Mouse (Mus musculus) hindbrain, postnatal 0 days (tissue): ENCODE results near the gene Slc38a11. TPM values are rescaled to one million over a fixed set of nuclear protein-coding genes. Genes with fewer than 3 reads are reported as not detected.
A peak's percentile ranks its signal among the peaks of the same experiment; 100 is the strongest.

Source experiments
- ATAC-seq: fragments of 200-750 bp; cut with Nextera tagmentation; 2 replicates; pipeline ENCODE4 v1.8.0; 2017; ENCODE audit warnings: mild to moderate bottlenecking, moderate TSS enrichment, moderate library complexity
- DNase-seq: peaks from one replicate; pipeline ENCODE4 v3.0.0-alpha.2; 2015; ENCODE audit warnings: low spot score
- H3K27ac ChIP-seq: fragments of 300-500 bp; sonication (generic); 2 replicates; pipeline ENCODE4 v1.5.1; 2014; ENCODE audit warnings: mild to moderate bottlenecking
- H3K27me3 ChIP-seq: fragments of 300-500 bp; sonication (generic); 2 replicates; pipeline ENCODE4 v1.6.1; 2014; ENCODE audit warnings: low read length, mixed read lengths; ENCODE audit not compliant: insufficient read depth
- H3K36me3 ChIP-seq: fragments of 300-500 bp; sonication (generic); 2 replicates; pipeline ENCODE4 v1.6.1; 2014; ENCODE audit warnings: low read length, mixed read lengths; ENCODE audit not compliant: insufficient read depth
- H3K4me1 ChIP-seq: fragments of 300-500 bp; sonication (generic); 2 replicates; pipeline ENCODE4 v1.6.1; 2014; ENCODE audit warnings: antibody characterized with exemption, low read length, mixed read lengths; ENCODE audit not compliant: insufficient read depth
- H3K4me2 ChIP-seq: fragments of 300-500 bp; sonication (generic); 2 replicates; pipeline ENCODE4 v1.6.1; 2014; ENCODE audit warnings: low read depth, mild to moderate bottlenecking, low read length, moderate library complexity, mixed read lengths
- H3K4me3 ChIP-seq: fragments of 300-500 bp; sonication (generic); 2 replicates; pipeline ENCODE4 v1.5.1; 2014; ENCODE audit warnings: low read length
- H3K9ac ChIP-seq: fragments of 300-500 bp; sonication (generic); replicated peaks from 2 replicates; pipeline ENCODE4 v1.6.1; 2014; ENCODE audit warnings: mild to moderate bottlenecking, low read length, moderate library complexity, mixed read lengths
- H3K9me3 ChIP-seq: fragments of 300-500 bp; sonication (generic); 2 replicates; pipeline ENCODE4 v1.6.1; 2016; ENCODE audit warnings: low read length, mixed read lengths
- CTCF ChIP-seq: IDR thresholded peaks from 2 replicates; pipeline ENCODE4 v1.5.1; 2016; ENCODE audit warnings: antibody characterized with exemption, control low read depth, low read depth
- WGBS: fragments of 180-500 bp; shearing (Covaris S2); extraction: QIAGEN DNeasy Blood & Tissue Kit; methylation state at CpG from one replicate; pipeline ENCODE4 v1.1.7; 2014; 5-methylcytosine and 5-hydroxymethylcytosine counted together
- polyA plus RNA-seq: library from polyadenylated mRNA; unstranded; fragments of >200 nt; fragmentation: Nextera tagmentation; extraction: Ambion mirVana; gene quantifications from 2 replicates; pipeline ENCODE4 v1.2.1, GENCODE M21; 2015
- total RNA-seq: library from RNA; depleted of rRNA; stranded (reverse); fragments of >200 nt; gene quantifications from 2 replicates; pipeline ENCODE4 v1.2.3, GENCODE M21; 2014

Slc38a11 gene
- total and polyA plus RNA-seq, 2 experiments from 2014 or later, result 1.5 to 4.1 TPM

DNA sequence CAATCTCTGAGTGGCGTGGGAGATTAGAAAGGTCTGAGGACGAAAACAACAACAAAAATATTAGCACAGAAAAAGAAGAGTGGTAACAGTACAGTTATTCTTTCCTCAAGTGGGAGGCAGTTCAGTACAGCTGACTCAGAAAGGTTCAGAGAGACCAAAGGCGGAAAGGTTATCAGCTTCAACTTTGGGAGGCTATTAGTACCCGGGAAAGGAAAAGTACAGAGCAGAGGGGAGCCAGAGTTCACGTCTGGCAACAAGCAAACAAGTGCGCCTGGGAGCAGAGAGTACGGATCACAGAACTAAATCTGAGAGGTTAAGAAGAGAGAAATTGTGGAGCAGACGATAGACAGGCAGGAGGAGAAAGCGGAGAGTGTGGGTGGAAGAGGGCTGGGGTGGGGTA lies 29.7 kb downstream of the Slc38a11 start:
- Histone ChIP-seq H3K4me1 (no peaks in the 10 kb centered on the region), H3K36me3 (no peaks in the 10 kb centered on the region), H3K9ac (no peak overlapping the region), H3K27ac (no peak overlapping the region), H3K9me3 (no peaks in the 10 kb centered on the region), H3K27me3 (no peaks in the 10 kb centered on the region), H3K4me3 (no peak overlapping the region), H3K4me2 (no peak overlapping the region)
- ATAC-seq, result no peak
- no peak for TF ChIP-seq CTCF
- WGBS, result 86% methylated on average over 9 of the region's 9 CpGs
- DNase-seq, result no peak

DNA sequence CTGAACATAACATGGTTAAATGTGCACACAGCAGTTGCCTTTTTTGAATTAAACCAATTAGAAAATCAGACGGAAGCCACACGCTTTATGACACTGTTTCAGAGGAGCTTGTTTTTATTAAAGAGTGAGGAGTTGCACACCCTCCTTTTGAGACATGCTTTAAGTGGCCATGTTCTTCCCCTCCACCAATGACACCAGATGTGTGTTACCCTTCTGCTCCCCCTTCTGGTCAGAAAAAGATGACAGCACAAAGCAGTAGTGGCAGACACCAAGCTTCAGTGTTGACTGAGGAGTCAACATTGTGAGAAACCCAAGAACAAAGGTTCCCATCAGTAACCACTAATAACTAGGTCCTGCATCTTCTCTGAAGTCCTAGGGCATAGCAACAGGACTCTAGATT lies 32.5 kb downstream of the Slc38a11 start:
- peak; percentile 63 for TF ChIP-seq CTCF
- no peak overlapping the region for H3K4me3 ChIP-seq
- DNase-seq (peak; percentile 42), ATAC-seq (no peak)
- H3K9me3 ChIP-seq, result no peaks in the 10 kb centered on the region
- no peaks in the 10 kb centered on the region for H3K36me3 ChIP-seq
- no peak overlapping the region for H3K4me2 ChIP-seq
- H3K27ac ChIP-seq, result no peak overlapping the region
- 65% methylated on average over 2 of the region's 2 CpGs for WGBS
- no peaks in the 10 kb centered on the region for H3K27me3 ChIP-seq
- no peaks in the 10 kb centered on the region for H3K4me1 ChIP-seq
- H3K9ac ChIP-seq, result no peak overlapping the region

DNA sequence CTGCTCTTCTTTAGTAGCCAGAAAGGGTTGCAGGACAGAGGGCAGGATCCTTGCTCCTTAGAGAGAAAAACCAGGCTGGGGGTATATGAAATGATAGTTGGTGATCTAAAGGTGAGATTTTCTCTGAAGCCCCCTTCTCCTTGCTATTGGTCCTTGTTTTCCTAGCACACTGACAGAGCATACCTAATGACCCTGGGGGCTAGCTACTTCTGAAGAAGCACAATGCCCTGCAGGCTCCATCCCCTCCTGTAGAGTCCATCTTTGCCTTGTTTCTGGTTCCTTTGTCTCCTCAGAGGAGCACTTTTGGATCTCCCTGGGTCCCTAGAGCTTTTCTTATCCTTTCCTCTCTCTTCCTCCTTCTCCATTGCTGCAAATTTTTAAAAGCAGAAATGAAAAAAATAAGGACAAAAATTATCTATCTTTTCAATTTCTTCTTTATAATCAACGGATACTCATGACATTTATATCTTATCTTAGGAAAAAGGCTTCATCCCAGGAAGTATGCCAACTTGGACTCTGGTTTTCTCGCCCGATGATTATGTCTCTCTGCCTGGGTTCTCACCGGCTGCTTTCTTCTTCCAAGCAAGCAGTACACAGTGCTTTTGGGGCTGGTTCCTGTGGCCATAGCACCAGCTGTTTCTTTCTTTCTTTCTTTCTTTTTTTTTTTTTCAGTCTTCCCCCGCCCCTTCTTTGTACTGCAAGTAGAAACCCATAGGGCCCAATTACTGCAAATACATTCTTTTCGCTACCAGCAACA lies 41.7 kb downstream of the Slc38a11 start:
- H3K9ac ChIP-seq, result no peak overlapping the region
- no peak for TF ChIP-seq CTCF
- no peak overlapping the region for H3K4me2 ChIP-seq
- no peaks in the 10 kb centered on the region for H3K9me3 ChIP-seq
- whole genome bisulfite sequencing, result 51% methylated on average over 6 of the region's 6 CpGs
- H3K36me3 ChIP-seq, result no peaks in the 10 kb centered on the region
- no peaks in the 10 kb centered on the region for H3K27me3 ChIP-seq
- H3K27ac ChIP-seq, result no peak overlapping the region
- ATAC-seq (no peak), DNase-seq (peak; percentile 3)
- H3K4me3 ChIP-seq, result no peak overlapping the region
- H3K4me1 ChIP-seq, result no peaks in the 10 kb centered on the region

DNA sequence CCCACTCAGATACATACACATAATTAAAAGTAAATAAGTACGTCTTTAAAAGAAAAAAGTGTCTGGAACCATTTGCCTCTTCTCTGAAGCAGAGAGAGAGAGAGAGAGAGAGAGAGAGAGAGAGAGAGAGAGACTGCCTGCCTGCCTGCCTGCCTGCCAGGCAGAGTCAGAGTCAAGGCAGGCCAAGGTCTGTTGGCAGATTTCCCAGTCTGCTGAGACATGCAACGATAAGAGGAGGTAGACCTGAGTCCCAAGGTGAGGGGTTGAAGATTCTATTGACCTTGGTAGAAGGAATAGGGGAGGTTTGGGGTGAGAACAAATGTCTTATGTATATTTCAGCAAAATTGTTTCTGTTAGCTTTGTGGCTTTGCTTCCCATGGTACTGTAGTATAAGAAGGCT lies 42.9 kb downstream of the Slc38a11 start:
- H3K27me3 ChIP-seq, result no peaks in the 10 kb centered on the region
- ATAC-seq, result no peak
- H3K9me3 ChIP-seq, result no peaks in the 10 kb centered on the region
- H3K4me3 ChIP-seq, result no peak overlapping the region
- 52% methylated on average over 2 of the region's 2 CpGs for WGBS
- H3K4me2 ChIP-seq, result no peak overlapping the region
- no peak overlapping the region for H3K9ac ChIP-seq
- peak; percentile 40 for DNase-seq
- H3K4me1 ChIP-seq, result no peaks in the 10 kb centered on the region
- H3K27ac ChIP-seq, result no peak overlapping the region
- no peak for TF ChIP-seq CTCF
- no peaks in the 10 kb centered on the region for H3K36me3 ChIP-seq

DNA sequence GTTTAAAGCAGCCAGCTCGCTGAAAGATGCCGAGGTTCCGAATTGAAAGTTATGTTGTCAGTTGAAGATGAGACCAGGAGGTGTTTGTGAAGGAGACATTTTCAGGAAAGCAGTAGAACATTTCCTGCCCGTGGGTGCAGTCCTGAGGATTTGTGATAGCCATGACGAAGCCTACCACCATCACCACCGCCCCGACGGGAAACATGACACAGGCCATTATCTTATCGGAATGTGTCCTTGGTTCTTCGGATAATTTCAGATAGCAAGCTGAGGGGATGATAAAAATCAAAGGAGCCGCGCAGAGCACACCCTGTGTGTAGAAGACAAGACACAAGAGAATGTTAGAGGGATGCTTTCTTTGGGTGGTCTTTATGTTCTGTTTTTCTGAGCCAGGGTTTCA lies 47.1 kb downstream of the Slc38a11 start:
- Histone ChIP-seq H3K27me3 (no peaks in the 10 kb centered on the region), H3K27ac (no peak overlapping the region), H3K4me3 (no peak overlapping the region), H3K4me2 (no peak overlapping the region), H3K9me3 (no peaks in the 10 kb centered on the region), H3K4me1 (no peaks in the 10 kb centered on the region), H3K9ac (no peak overlapping the region), H3K36me3 (no peaks in the 10 kb centered on the region)
- no peak for DNase-seq
- WGBS, result 94% methylated on average over 12 of the region's 12 CpGs
- ATAC-seq, result no peak
- TF ChIP-seq CTCF, result no peak

DNA sequence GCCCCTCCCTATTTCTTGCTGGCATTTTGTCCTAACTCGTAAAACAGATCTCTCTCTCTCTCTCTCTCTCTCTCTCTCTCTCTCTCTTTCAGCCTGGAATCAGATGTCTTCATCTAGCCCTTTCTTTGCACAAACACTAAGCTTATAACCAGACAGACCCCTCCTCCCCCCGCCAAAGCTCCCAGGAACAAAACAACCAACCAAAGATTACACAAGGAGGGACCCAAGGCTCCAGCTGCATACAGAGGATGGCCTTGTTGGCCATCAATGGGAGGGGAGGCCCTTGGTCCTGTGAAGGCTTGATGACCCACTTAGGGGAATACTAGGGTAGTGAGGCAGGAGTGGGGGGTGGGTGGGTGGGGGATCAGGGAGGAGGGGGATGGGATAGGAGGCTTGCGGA lies 52.6 kb downstream of the Slc38a11 start:
- Histone ChIP-seq H3K36me3 (no peaks in the 10 kb centered on the region), H3K4me3 (no peak overlapping the region), H3K27ac (no peak overlapping the region), H3K4me1 (no peaks in the 10 kb centered on the region), H3K9me3 (no peaks in the 10 kb centered on the region), H3K4me2 (no peak overlapping the region), H3K9ac (no peak overlapping the region), H3K27me3 (no peaks in the 10 kb centered on the region)
- DNase-seq, result no peak
- ATAC-seq, result peak; percentile 24; the same call in 1 of the 2 replicates
- no peak for TF ChIP-seq CTCF
- 74% methylated on average over 3 of the region's 3 CpGs for WGBS

DNA sequence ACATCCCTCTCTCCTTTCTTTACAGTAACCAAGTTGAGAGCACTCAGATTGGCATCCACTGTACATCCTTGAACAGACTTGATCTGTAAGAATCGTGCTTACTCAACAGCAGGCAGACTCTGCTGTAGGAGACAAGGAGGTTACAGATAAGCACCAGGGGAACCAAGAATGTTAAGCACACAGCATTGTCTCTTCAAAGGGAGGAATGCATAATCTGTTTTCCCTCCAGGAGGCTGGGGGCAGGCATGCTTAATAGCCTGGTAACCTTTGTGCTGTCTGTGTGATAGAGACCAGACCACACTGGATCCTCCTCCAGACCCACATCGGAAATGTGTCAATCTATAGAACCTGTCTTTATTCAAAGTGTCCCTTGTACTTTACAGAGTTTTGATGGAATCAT lies 67.3 kb downstream of the Slc38a11 start:
- 34% methylated on average over 2 of the region's 2 CpGs for WGBS
- Histone ChIP-seq H3K27me3 (no peaks in the 10 kb centered on the region), H3K27ac (no peak overlapping the region), H3K9ac (no peak overlapping the region), H3K4me1 (no peaks in the 10 kb centered on the region), H3K4me3 (no peak overlapping the region), H3K36me3 (no peaks in the 10 kb centered on the region), H3K9me3 (no peaks in the 10 kb centered on the region), H3K4me2 (no peak overlapping the region)
- DNase-seq (no peak), ATAC-seq (no peak)
- TF ChIP-seq CTCF, result no peak
